Mouse (Mus musculus): ENCODE results near the gene Zdhhc6. TPM values are rescaled to one million over a fixed set of nuclear protein-coding genes. Genes with fewer than 3 reads are reported as not detected.

The Zdhhc6 gene
- polyA plus RNA-seq, 1 experiment from 2014 or later, result 96.2 TPM

- no peaks in the 10 kb centered on the region for H3K27me3 ChIP-seq (ENCODE audit: control insufficient read depth, insufficient read depth, low read length)
- peak; percentile 67; the same call in 1 of the 2 replicates for ATAC-seq (ENCODE audit: insufficient number of reproducible peaks, insufficient read depth, low FRiP score, low read depth)
- H3K4me2 ChIP-seq (replicated peaks; ENCODE audit: low read depth, low read length), result no peak overlapping the region
- H3K9ac ChIP-seq (replicated peaks; ENCODE audit: low read depth, low read length), result no peak overlapping the region
- H3K4me1 ChIP-seq (ENCODE audit: control insufficient read depth, insufficient read depth, low read length), result no peaks in the 10 kb centered on the region
- H3K27ac ChIP-seq (ENCODE audit: low read length), result no peak overlapping the region
- no peak overlapping the region for H3K4me3 ChIP-seq (ENCODE audit: low read depth, low read length)
- WGBS, result 92% methylated on average over 4 of the region's 4 CpGs
- H3K9me3 ChIP-seq (ENCODE audit: control insufficient read depth, low read depth, low read length), result no peaks in the 10 kb centered on the region
- H3K36me3 ChIP-seq (ENCODE audit: control insufficient read depth, insufficient read depth, low read length), result peaks cover 14% of the 10 kb centered on the region
Measured at GRCm38 (mm10) chr19:55284093-55284492, 31.7 kb downstream of the Zdhhc6 start.

DNA sequence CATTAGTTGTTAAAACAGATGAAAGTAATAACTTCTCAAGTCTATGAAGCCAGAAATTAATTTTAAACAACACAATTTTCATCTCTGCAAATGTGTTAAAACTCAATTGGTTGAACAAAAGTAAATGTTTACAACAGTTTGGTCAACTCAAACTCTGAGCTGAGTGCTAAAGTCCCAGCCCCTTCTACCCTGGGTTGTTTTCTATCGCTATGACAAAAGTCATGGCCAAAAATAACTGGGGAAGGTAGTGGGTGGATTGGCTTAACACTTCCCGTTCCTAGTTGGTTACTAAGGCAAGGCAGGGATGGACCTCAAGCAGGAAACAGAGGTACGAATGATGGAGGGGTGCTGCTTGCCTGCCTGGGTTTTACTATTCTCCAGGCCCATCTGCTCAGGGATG, 39.1 kb downstream of the Zdhhc6 start:
- no peak for ATAC-seq (ENCODE audit: insufficient number of reproducible peaks, insufficient read depth, low FRiP score, low read depth)
- H3K4me2 ChIP-seq (replicated peaks; ENCODE audit: low read depth, low read length), result no peak overlapping the region
- no peaks in the 10 kb centered on the region for H3K4me1 ChIP-seq (ENCODE audit: control insufficient read depth, insufficient read depth, low read length)
- WGBS, result 89% methylated on average over 3 of the region's 3 CpGs
- no peak overlapping the region for H3K27ac ChIP-seq (ENCODE audit: low read length)
- peaks cover 7% of the 10 kb centered on the region; the same call in 1 of the 2 replicates for H3K36me3 ChIP-seq (ENCODE audit: control insufficient read depth, insufficient read depth, low read length)
- H3K4me3 ChIP-seq (ENCODE audit: low read depth, low read length), result no peak overlapping the region
- no peaks in the 10 kb centered on the region for H3K27me3 ChIP-seq (ENCODE audit: control insufficient read depth, insufficient read depth, low read length)
- H3K9me3 ChIP-seq (ENCODE audit: control insufficient read depth, low read depth, low read length), result no peaks in the 10 kb centered on the region
- H3K9ac ChIP-seq (replicated peaks; ENCODE audit: low read depth, low read length), result no peak overlapping the region

DNA sequence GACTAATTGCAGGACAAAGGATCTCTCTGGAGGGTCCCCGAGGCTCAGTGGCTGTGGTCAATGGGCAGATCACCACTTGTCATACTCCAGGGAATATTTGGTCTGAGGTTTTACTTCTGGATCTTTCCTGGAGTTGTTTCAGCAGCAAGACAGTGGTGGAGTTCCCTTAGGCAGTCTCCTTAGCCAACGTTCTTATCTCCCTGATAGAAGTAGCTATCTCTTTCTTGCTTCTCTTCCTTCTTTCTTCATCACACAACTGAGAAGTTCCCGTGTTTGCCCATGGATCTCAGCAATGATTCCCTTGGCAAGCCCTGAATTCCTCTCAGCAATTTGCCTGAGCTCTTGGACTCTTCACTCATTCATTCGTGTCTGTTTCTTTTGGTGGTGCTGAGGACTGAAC, 39.7 kb downstream of the Zdhhc6 start:
- WGBS, result 75% methylated on average over 4 of the region's 4 CpGs
- Histone ChIP-seq H3K36me3 (ENCODE audit: control insufficient read depth, insufficient read depth, low read length) (peaks cover under 1% of the 10 kb centered on the region; the same call in 1 of the 2 replicates), H3K4me2 (replicated peaks; ENCODE audit: low read depth, low read length) (no peak overlapping the region), H3K4me1 (ENCODE audit: control insufficient read depth, insufficient read depth, low read length) (no peaks in the 10 kb centered on the region), H3K9ac (replicated peaks; ENCODE audit: low read depth, low read length) (no peak overlapping the region), H3K9me3 (ENCODE audit: control insufficient read depth, low read depth, low read length) (no peaks in the 10 kb centered on the region), H3K27ac (ENCODE audit: low read length) (no peak overlapping the region), H3K27me3 (ENCODE audit: control insufficient read depth, insufficient read depth, low read length) (no peaks in the 10 kb centered on the region), H3K4me3 (ENCODE audit: low read depth, low read length) (no peak overlapping the region)
- no peak for ATAC-seq (ENCODE audit: insufficient number of reproducible peaks, insufficient read depth, low FRiP score, low read depth)

- no peaks in the 10 kb centered on the region for H3K9me3 ChIP-seq (ENCODE audit: control insufficient read depth, low read depth, low read length)
- no peaks in the 10 kb centered on the region for H3K36me3 ChIP-seq (ENCODE audit: control insufficient read depth, insufficient read depth, low read length)
- no peak for ATAC-seq (ENCODE audit: insufficient number of reproducible peaks, insufficient read depth, low FRiP score, low read depth)
- no peaks in the 10 kb centered on the region for H3K27me3 ChIP-seq (ENCODE audit: control insufficient read depth, insufficient read depth, low read length)
- 0 out of 2 replicates have a peak, but pooled peaks cover 2% of the 10 kb centered on the region for H3K4me1 ChIP-seq (ENCODE audit: control insufficient read depth, insufficient read depth, low read length)
- no peak overlapping the region for H3K4me2 ChIP-seq (replicated peaks; ENCODE audit: low read depth, low read length)
- H3K27ac ChIP-seq (ENCODE audit: low read length), result no peak overlapping the region
- H3K4me3 ChIP-seq (ENCODE audit: low read depth, low read length), result no peak overlapping the region
- no peak overlapping the region for H3K9ac ChIP-seq (replicated peaks; ENCODE audit: low read depth, low read length)
- 74% methylated on average over 6 of the region's 6 CpGs for whole genome bisulfite sequencing
Measured at GRCm38 (mm10) chr19:55273340-55273739, 42.5 kb downstream of the Zdhhc6 start.

GRCm38 (mm10) chr19:55271448-55271847, 44.4 kb downstream of the Zdhhc6 start:
- 47% methylated on average over 3 of the region's 3 CpGs for WGBS

GRCm38 (mm10) chr19:55269051-55269450, 46.8 kb downstream of the Zdhhc6 start:
- Histone ChIP-seq H3K4me2 (replicated peaks; ENCODE audit: low read depth, low read length) (no peak overlapping the region), H3K27me3 (ENCODE audit: control insufficient read depth, insufficient read depth, low read length) (no peaks in the 10 kb centered on the region), H3K9me3 (ENCODE audit: control insufficient read depth, low read depth, low read length) (no peaks in the 10 kb centered on the region), H3K27ac (ENCODE audit: low read length) (peak overlapping the region; percentile 75), H3K36me3 (ENCODE audit: control insufficient read depth, insufficient read depth, low read length) (no peaks in the 10 kb centered on the region), H3K9ac (replicated peaks; ENCODE audit: low read depth, low read length) (no peak overlapping the region), H3K4me3 (ENCODE audit: low read depth, low read length) (no peak overlapping the region), H3K4me1 (ENCODE audit: control insufficient read depth, insufficient read depth, low read length) (peaks cover 7% of the 10 kb centered on the region)
- ATAC-seq (ENCODE audit: insufficient number of reproducible peaks, insufficient read depth, low FRiP score, low read depth), result no peak
- 74% methylated on average over 5 of the region's 5 CpGs for WGBS

More at GRCm38 (mm10) chr19:55271448-55271847, 44.4 kb downstream of the Zdhhc6 start:
- no peak overlapping the region for H3K9ac ChIP-seq (replicated peaks; ENCODE audit: low read depth, low read length)
- no peaks in the 10 kb centered on the region for H3K36me3 ChIP-seq (ENCODE audit: control insufficient read depth, insufficient read depth, low read length)
- no peak overlapping the region for H3K4me2 ChIP-seq (replicated peaks; ENCODE audit: low read depth, low read length)
- H3K27me3 ChIP-seq (ENCODE audit: control insufficient read depth, insufficient read depth, low read length), result no peaks in the 10 kb centered on the region
- no peaks in the 10 kb centered on the region for H3K9me3 ChIP-seq (ENCODE audit: control insufficient read depth, low read depth, low read length)
- H3K27ac ChIP-seq (ENCODE audit: low read length), result 0 out of 2 replicates have a peak overlapping the region, but pooled peaks have one; percentile 49
- peaks cover 7% of the 10 kb centered on the region for H3K4me1 ChIP-seq (ENCODE audit: control insufficient read depth, insufficient read depth, low read length)
- peak; percentile 73 for ATAC-seq (ENCODE audit: insufficient number of reproducible peaks, insufficient read depth, low FRiP score, low read depth)
- H3K4me3 ChIP-seq (ENCODE audit: low read depth, low read length), result no peak overlapping the region

DNA sequence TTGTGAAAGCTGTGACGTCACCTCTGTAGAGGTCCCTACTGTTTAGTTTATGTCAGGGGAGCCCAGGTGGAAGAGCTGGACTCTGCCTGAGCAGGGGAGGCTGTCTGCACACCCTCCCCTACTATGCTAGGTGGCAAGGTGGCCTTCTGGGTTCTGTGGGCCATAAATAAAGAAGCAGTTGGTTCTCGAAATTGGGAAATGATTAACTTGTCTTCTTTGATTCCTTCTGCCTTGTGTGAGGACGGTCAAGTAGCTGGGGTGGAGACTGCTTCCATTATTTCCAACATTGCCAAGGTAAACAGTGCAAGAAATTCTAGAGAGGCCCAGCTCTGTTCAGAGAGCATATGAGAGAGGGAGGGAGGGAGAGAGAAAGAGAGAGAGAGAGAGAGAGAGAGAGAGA, 47.7 kb downstream of the Zdhhc6 start:
- H3K4me2 ChIP-seq (replicated peaks; ENCODE audit: low read depth, low read length), result no peak overlapping the region
- 63% methylated on average over 3 of the region's 3 CpGs for WGBS
- H3K4me1 ChIP-seq (ENCODE audit: control insufficient read depth, insufficient read depth, low read length), result peaks cover 7% of the 10 kb centered on the region
- H3K27ac ChIP-seq (ENCODE audit: low read length), result peak overlapping the region; percentile 75; the same call in 1 of the 2 replicates
- H3K4me3 ChIP-seq (ENCODE audit: low read depth, low read length), result no peak overlapping the region
- ATAC-seq (ENCODE audit: insufficient number of reproducible peaks, insufficient read depth, low FRiP score, low read depth), result peak; percentile 67
- no peaks in the 10 kb centered on the region for H3K36me3 ChIP-seq (ENCODE audit: control insufficient read depth, insufficient read depth, low read length)
- no peak overlapping the region for H3K9ac ChIP-seq (replicated peaks; ENCODE audit: low read depth, low read length)
- H3K9me3 ChIP-seq (ENCODE audit: control insufficient read depth, low read depth, low read length), result no peaks in the 10 kb centered on the region
- H3K27me3 ChIP-seq (ENCODE audit: control insufficient read depth, insufficient read depth, low read length), result no peaks in the 10 kb centered on the region

DNA sequence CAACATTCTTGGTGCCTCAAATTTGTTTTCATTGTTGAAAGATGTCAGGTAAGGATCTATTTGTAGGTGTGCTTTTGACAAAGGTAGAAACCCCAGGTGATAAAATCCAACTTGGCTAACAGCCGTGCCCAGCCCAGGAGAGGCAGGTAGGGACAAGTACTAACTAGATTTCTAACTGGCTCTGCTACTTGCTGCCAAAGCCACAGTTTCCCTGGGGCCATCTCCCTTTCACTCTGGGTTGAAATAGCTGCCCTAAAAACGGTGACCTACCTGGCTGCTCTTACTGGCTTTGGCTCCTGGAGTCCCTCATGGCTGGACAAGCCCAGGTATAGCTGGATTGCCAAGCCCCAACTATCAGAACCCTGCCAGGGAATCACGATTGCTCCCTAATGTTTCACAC, 49.0 kb downstream of the Zdhhc6 start:
- H3K4me3 ChIP-seq (ENCODE audit: low read depth, low read length), result no peak overlapping the region
- no peaks in the 10 kb centered on the region for H3K27me3 ChIP-seq (ENCODE audit: control insufficient read depth, insufficient read depth, low read length)
- H3K9me3 ChIP-seq (ENCODE audit: control insufficient read depth, low read depth, low read length), result no peaks in the 10 kb centered on the region
- H3K4me2 ChIP-seq (replicated peaks; ENCODE audit: low read depth, low read length), result no peak overlapping the region
- no peak overlapping the region for H3K9ac ChIP-seq (replicated peaks; ENCODE audit: low read depth, low read length)
- H3K27ac ChIP-seq (ENCODE audit: low read length), result peak overlapping the region; percentile 63; the same call in 1 of the 2 replicates
- WGBS, result 76% methylated on average over 3 of the region's 3 CpGs
- no peak for ATAC-seq (ENCODE audit: insufficient number of reproducible peaks, insufficient read depth, low FRiP score, low read depth)
- no peaks in the 10 kb centered on the region for H3K36me3 ChIP-seq (ENCODE audit: control insufficient read depth, insufficient read depth, low read length)
- peaks cover 7% of the 10 kb centered on the region for H3K4me1 ChIP-seq (ENCODE audit: control insufficient read depth, insufficient read depth, low read length)

- no peaks in the 10 kb centered on the region for H3K9me3 ChIP-seq (ENCODE audit: control insufficient read depth, low read depth, low read length)
- no peak for ATAC-seq (ENCODE audit: insufficient number of reproducible peaks, insufficient read depth, low FRiP score, low read depth)
- H3K36me3 ChIP-seq (ENCODE audit: control insufficient read depth, insufficient read depth, low read length), result no peaks in the 10 kb centered on the region
- no peak overlapping the region for H3K27ac ChIP-seq (ENCODE audit: low read length)
- H3K4me1 ChIP-seq (ENCODE audit: control insufficient read depth, insufficient read depth, low read length), result peaks cover 7% of the 10 kb centered on the region
- H3K27me3 ChIP-seq (ENCODE audit: control insufficient read depth, insufficient read depth, low read length), result no peaks in the 10 kb centered on the region
- 74% methylated on average over 3 of the region's 3 CpGs for WGBS
- H3K9ac ChIP-seq (replicated peaks; ENCODE audit: low read depth, low read length), result no peak overlapping the region
- no peak overlapping the region for H3K4me3 ChIP-seq (ENCODE audit: low read depth, low read length)
- no peak overlapping the region for H3K4me2 ChIP-seq (replicated peaks; ENCODE audit: low read depth, low read length)
Measured at GRCm38 (mm10) chr19:55265269-55265668, 50.6 kb downstream of the Zdhhc6 start.
